Mouse (Mus musculus): ENCODE measurements around the gene Rgmb. TPM values are rescaled to one million over a fixed set of nuclear protein-coding genes. Genes with fewer than 3 reads are reported as not detected.

The Rgmb gene
- polyA plus RNA-seq (2017; shearing (Covaris generic)): 0.52 TPM

GRCm38 (mm10) chr17:15830766-15831644, at the start of gene Rgmb:
TSS of gene Rgmb (minus strand) at chr17:15831039.

Other genes starting within 250 kb of the Rgmb start
- 10.9 TPM for gene Chd1, start 126.1 kb downstream of the Rgmb start, polyA plus RNA-seq (2017; shearing (Covaris generic))

Measured in CD4-positive, CD25-positive, alpha-beta regulatory T cell, adult 9 weeks (primary cell).